Mouse (Mus musculus) v-Abl transformed pro-B cells (cell line): ENCODE measurements around the gene BC025920.

Experiments used
- in situ Hi-C, 2 experiments: fragments of 400-800 bp; cut with MboI; formaldehyde crosslinking; loops; one replicate each; pipeline ENCODE4 v1.15.1; 2025; ENCODE audit not compliant: unreplicated experiment in 2 of 2

BC025920 gene

GRCm38 (mm10) chr10:81636338-81636737 lies 30.3 kb downstream of the BC025920 start:
- in situ Hi-C loops: loop anchor here in 1 of 2 experiments (25.0 kb wide), 1 partner anchor 976 kb away; the partner anchor contains the start of gene 1190007I07Rik

- in situ Hi-C loops: loop anchor here in 1 of 2 experiments (25.0 kb wide), 1 partner anchor 974 kb away; the partner anchor contains the start of gene 1190007I07Rik
These were observed 32.0 kb downstream of the BC025920 start for GRCm38 (mm10) chr10:81638101-81638500.

GRCm38 (mm10) chr10:81640825-81641224 lies 34.8 kb downstream of the BC025920 start:
- in situ Hi-C loops: loop anchor here in 1 of 2 experiments (25.0 kb wide), 1 partner anchor 971 kb away; the partner anchor contains the start of gene 1190007I07Rik

- in situ Hi-C loops: loop anchor here in 1 of 2 experiments (25.0 kb wide), 1 partner anchor 971 kb away; the partner anchor contains the start of gene 1190007I07Rik
These were observed 35.5 kb downstream of the BC025920 start for GRCm38 (mm10) chr10:81641566-81641965.

GRCm38 (mm10) chr10:81641978-81642647 lies 36.0 kb downstream of the BC025920 start:
- in situ Hi-C loops: loop anchor here in 1 of 2 experiments (25.0 kb wide), 1 partner anchor 970 kb away; the partner anchor contains the start of gene 1190007I07Rik

- in situ Hi-C loops: loop anchor here in 1 of 2 experiments (25.0 kb wide), 1 partner anchor 969 kb away; the partner anchor contains the start of gene 1190007I07Rik
These were observed 36.8 kb downstream of the BC025920 start for GRCm38 (mm10) chr10:81642648-81643448.

- in situ Hi-C loops: loop anchor here in 1 of 2 experiments (25.0 kb wide), 1 partner anchor 969 kb away; the partner anchor contains the start of gene 1190007I07Rik
These were observed 37.5 kb downstream of the BC025920 start for GRCm38 (mm10) chr10:81643449-81644055.

GRCm38 (mm10) chr10:81644162-81644561 lies 38.1 kb downstream of the BC025920 start:
- in situ Hi-C loops: loop anchor here in 1 of 2 experiments (25.0 kb wide), 1 partner anchor 968 kb away; the partner anchor contains the start of gene 1190007I07Rik

GRCm38 (mm10) chr10:81644716-81645115 lies 38.6 kb downstream of the BC025920 start:
- in situ Hi-C loops: loop anchor here in 1 of 2 experiments (25.0 kb wide), 1 partner anchor 968 kb away; the partner anchor contains the start of gene 1190007I07Rik

GRCm38 (mm10) chr10:81645391-81645790 lies 39.3 kb downstream of the BC025920 start:
- in situ Hi-C loops: loop anchor here in 1 of 2 experiments (25.0 kb wide), 1 partner anchor 967 kb away; the partner anchor contains the start of gene 1190007I07Rik

GRCm38 (mm10) chr10:81646015-81646555 lies 40.0 kb downstream of the BC025920 start:
- in situ Hi-C loops: loop anchor here in 1 of 2 experiments (25.0 kb wide), 1 partner anchor 966 kb away; the partner anchor contains the start of gene 1190007I07Rik

- in situ Hi-C loops: loop anchor here in 1 of 2 experiments (25.0 kb wide), 1 partner anchor 963 kb away; the partner anchor contains the start of gene 1190007I07Rik
These were observed 43.0 kb downstream of the BC025920 start, which contains the start of gene Gm10778 for GRCm38 (mm10) chr10:81648803-81649775. Gene Gm10778 (plus strand): TSS chr10:81649059.

- in situ Hi-C loops: no loop called here
These were observed 49.1 kb downstream of the BC025920 start for GRCm38 (mm10) chr10:81655178-81655577.

GRCm38 (mm10) chr10:81656174-81656573 lies 50.1 kb downstream of the BC025920 start:
- in situ Hi-C loops: no loop called here
